Mouse (Mus musculus): ENCODE results near the gene Olfr424.

DNA sequence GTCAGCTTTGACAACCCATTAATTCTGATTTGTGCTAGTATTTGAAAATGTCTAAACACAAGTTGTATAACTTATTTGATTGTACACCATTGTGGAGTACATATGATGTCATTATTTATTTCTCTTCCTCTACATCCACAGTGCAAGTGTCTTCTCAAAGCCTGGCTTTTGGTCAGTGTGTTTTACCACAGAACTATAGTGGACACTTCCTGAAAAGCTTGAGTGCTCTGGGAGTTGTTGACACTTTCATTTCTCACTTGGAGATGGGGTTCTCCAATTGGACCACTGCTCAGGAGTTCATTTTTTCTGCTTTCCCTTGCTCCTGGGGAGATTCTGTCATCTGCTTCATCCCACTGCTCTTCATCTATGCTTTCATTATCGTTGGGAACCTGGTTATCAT lies 27.2 kb downstream of the Olfr424 start:
- TF ChIP-seq CTCF (IDR thresholded peaks at IDR 0.05; ENCODE audit: insufficient read depth, low read depth, low read length) = no peak
- TF ChIP-seq POLR2A (IDR thresholded peaks at IDR 0.05; ENCODE audit: insufficient read depth, low read depth, low read length) = no peak

Data from olfactory bulb, adult 2 months (tissue).